8 mouse cellular contexts compared by ENCODE assay signal in genomic region chr19:10023304-10023758, GRCm38 (mm10). TPM values are rescaled to one million over a fixed set of nuclear protein-coding genes. Genes with fewer than 3 reads are reported as not detected.
DNase-seq lines count a peak whose midpoint lies in the region; ATAC-seq lines count a peak whose summit lies in the region.

No protein-coding gene starts in this region.

- peaks cover 22% of the 10 kb centered on the region for H3K4me1 ChIP-seq in hindbrain, embryonic 14.5 days (replicated peaks; ENCODE audit: control insufficient read depth, insufficient read depth, low read length)
- H3K4me1 ChIP-seq in hindbrain, embryonic 16.5 days (ENCODE audit: control insufficient read depth, insufficient read depth, low read depth, low read length) = peaks cover 26% of the 10 kb centered on the region
- H3K4me1 ChIP-seq in neural tube, embryonic 13.5 days (replicated peaks) = peaks cover 31% of the 10 kb centered on the region
- peaks cover 56% of the 10 kb centered on the region for H3K4me1 ChIP-seq in limb, embryonic 13.5 days

- no peak overlapping the region for H3K4me2 ChIP-seq in hindbrain, embryonic 14.5 days (replicated peaks)
- H3K4me2 ChIP-seq in hindbrain, embryonic 16.5 days (ENCODE audit: low read length) = no peak overlapping the region
- H3K4me2 ChIP-seq in neural tube, embryonic 13.5 days = no peak overlapping the region
- H3K4me2 ChIP-seq in limb, embryonic 13.5 days (replicated peaks) = no peak overlapping the region; the same call in 1 of the 2 replicates

- peak overlapping the region; percentile 43 for H3K27ac ChIP-seq in hindbrain, embryonic 14.5 days
- no peak overlapping the region for H3K27ac ChIP-seq in hindbrain, embryonic 16.5 days (ENCODE audit: low read depth, low read length)
- H3K27ac ChIP-seq in neural tube, embryonic 13.5 days (replicated peaks) = peak overlapping the region; percentile 61; the same call in 1 of the 2 replicates
- peak overlapping the region; percentile 61; the same call in 1 of the 2 replicates for H3K27ac ChIP-seq in limb, embryonic 13.5 days

- peaks cover 6% of the 10 kb centered on the region for H3K36me3 ChIP-seq in hindbrain, embryonic 14.5 days (replicated peaks; ENCODE audit: control insufficient read depth, insufficient read depth)
- H3K36me3 ChIP-seq in hindbrain, embryonic 16.5 days (ENCODE audit: control insufficient read depth, insufficient read depth, low read length) = no peaks in the 10 kb centered on the region
- H3K36me3 ChIP-seq in neural tube, embryonic 13.5 days = 0 out of 2 replicates have a peak, but pooled peaks cover 2% of the 10 kb centered on the region
- peaks cover 14% of the 10 kb centered on the region for H3K36me3 ChIP-seq in limb, embryonic 13.5 days

- no peak for ATAC-seq in hindbrain, embryonic 14.5 days (ENCODE audit: low FRiP score)
- ATAC-seq in hindbrain, embryonic 16.5 days = no peak
- no peak for ATAC-seq in neural tube, embryonic 13.5 days (ENCODE audit: low read depth)
- ATAC-seq in limb, embryonic 13.5 days (ENCODE audit: low FRiP score, low read depth) = no peak
- ATAC-seq in CD4-positive, CD25-positive, alpha-beta regulatory T cell, adult 4 months = no peak

- WGBS in hindbrain, embryonic 14.5 days = 64% methylated on average over 9 of the region's 9 CpGs
- 64% methylated on average over 9 of the region's 9 CpGs for WGBS in hindbrain, embryonic 16.5 days
- 69% methylated on average over 9 of the region's 9 CpGs for WGBS in neural tube, embryonic 13.5 days
- WGBS in limb, embryonic 13.5 days = 71% methylated on average over 9 of the region's 9 CpGs

- DNase-seq in hindbrain, embryonic 14.5 days (ENCODE audit: low spot score) = no peak
- DNase-seq in neural tube, embryonic 10.5 days (ENCODE audit: extremely low spot score, low spot score) = no peak
- no peak for DNase-seq in cerebellum, adult 11 months
- no peak for DNase-seq in right cerebral cortex, postnatal 25 days

- no peak overlapping the region for H3K4me3 ChIP-seq in hindbrain, embryonic 14.5 days (replicated peaks; ENCODE audit: low read length)
- no peak overlapping the region for H3K4me3 ChIP-seq in hindbrain, embryonic 16.5 days (ENCODE audit: low read length)
- no peak overlapping the region for H3K4me3 ChIP-seq in neural tube, embryonic 13.5 days
- no peak overlapping the region for H3K4me3 ChIP-seq in limb, embryonic 13.5 days

- H3K9me3 ChIP-seq in hindbrain, embryonic 14.5 days (ENCODE audit: control insufficient read depth, low read length) = no peaks in the 10 kb centered on the region
- H3K9me3 ChIP-seq in hindbrain, embryonic 16.5 days (ENCODE audit: control insufficient read depth, low read length) = no peaks in the 10 kb centered on the region
- no peaks in the 10 kb centered on the region for H3K9me3 ChIP-seq in neural tube, embryonic 13.5 days
- H3K9me3 ChIP-seq in limb, embryonic 13.5 days = no peaks in the 10 kb centered on the region

- H3K27me3 ChIP-seq in hindbrain, embryonic 14.5 days (ENCODE audit: control insufficient read depth, insufficient read depth, low read length) = no peaks in the 10 kb centered on the region
- H3K27me3 ChIP-seq in hindbrain, embryonic 16.5 days (replicated peaks; ENCODE audit: control insufficient read depth, insufficient read depth, low read length) = no peaks in the 10 kb centered on the region
- 0 out of 2 replicates have a peak, but pooled peaks cover 7% of the 10 kb centered on the region for H3K27me3 ChIP-seq in neural tube, embryonic 13.5 days
- H3K27me3 ChIP-seq in limb, embryonic 13.5 days = no peaks in the 10 kb centered on the region

- H3K9ac ChIP-seq in hindbrain, embryonic 14.5 days = no peak overlapping the region
- H3K9ac ChIP-seq in hindbrain, embryonic 16.5 days (ENCODE audit: low read depth, low read length) = no peak overlapping the region
- H3K9ac ChIP-seq in neural tube, embryonic 13.5 days = peak overlapping the region; percentile 22; the same call in 1 of the 2 replicates
- H3K9ac ChIP-seq in limb, embryonic 13.5 days = 0 out of 2 replicates have a peak overlapping the region, but pooled peaks have one; percentile 39

RNA-seq across cellular contexts. Expression of gene Fads3, which starts 18.0 kb away (rescaled TPM):
- polyA plus RNA-seq in hindbrain, embryonic 14.5 days (2014; fragmentation: Nextera tagmentation; extraction: Ambion mirVana) = 24.7 and 25.7 TPM in 2 replicates
- 39.7 and 42.1 TPM in 2 replicates for polyA plus RNA-seq in hindbrain, embryonic 16.5 days (2015; fragmentation: Nextera tagmentation; extraction: Ambion mirVana)
- polyA plus RNA-seq in neural tube, embryonic 13.5 days (2015; fragmentation: Nextera tagmentation; extraction: Ambion mirVana) = 18.8 and 19.1 TPM in 2 replicates
- polyA plus RNA-seq in limb, embryonic 13.5 days (2015; fragmentation: Nextera tagmentation; extraction: Ambion mirVana) = 10.0 and 10.8 TPM in 2 replicates
- not detected for polyA plus RNA-seq in CD4-positive, CD25-positive, alpha-beta regulatory T cell, adult 4 months (2017; shearing (Covaris generic))

RNA-seq across cellular contexts. Expression of gene Rab3il1, which starts 21.9 kb away (rescaled TPM):
- polyA plus RNA-seq in hindbrain, embryonic 14.5 days (2014; fragmentation: Nextera tagmentation; extraction: Ambion mirVana) = 19.3 and 23.8 TPM in 2 replicates
- polyA plus RNA-seq in hindbrain, embryonic 16.5 days (2015; fragmentation: Nextera tagmentation; extraction: Ambion mirVana) = 22.1 and 25.6 TPM in 2 replicates
- polyA plus RNA-seq in neural tube, embryonic 13.5 days (2015; fragmentation: Nextera tagmentation; extraction: Ambion mirVana) = 25.2 and 26.2 TPM in 2 replicates
- 40.6 and 45.2 TPM in 2 replicates for polyA plus RNA-seq in limb, embryonic 13.5 days (2015; fragmentation: Nextera tagmentation; extraction: Ambion mirVana)
- not detected for polyA plus RNA-seq in CD4-positive, CD25-positive, alpha-beta regulatory T cell, adult 4 months (2017; shearing (Covaris generic))

RNA-seq across cellular contexts. Expression of gene Best1, which starts 21.9 kb away (rescaled TPM):
- 2.3 and 2.6 TPM in 2 replicates for polyA plus RNA-seq in hindbrain, embryonic 14.5 days (2014; fragmentation: Nextera tagmentation; extraction: Ambion mirVana)
- polyA plus RNA-seq in hindbrain, embryonic 16.5 days (2015; fragmentation: Nextera tagmentation; extraction: Ambion mirVana) = 2.5 and 3.2 TPM in 2 replicates
- polyA plus RNA-seq in neural tube, embryonic 13.5 days (2015; fragmentation: Nextera tagmentation; extraction: Ambion mirVana) = 1.0 and 1.5 TPM in 2 replicates
- polyA plus RNA-seq in limb, embryonic 13.5 days (2015; fragmentation: Nextera tagmentation; extraction: Ambion mirVana) = 2.0 and 2.1 TPM in 2 replicates
- under 1 TPM; 0.29 to 0.31 TPM for polyA plus RNA-seq in CD4-positive, CD25-positive, alpha-beta regulatory T cell, adult 4 months (2017; shearing (Covaris generic))

RNA-seq across cellular contexts. Expression of gene Fth1, which starts 42.9 kb away (rescaled TPM):
- 1,735 and 1,844 TPM in 2 replicates for polyA plus RNA-seq in hindbrain, embryonic 14.5 days (2014; fragmentation: Nextera tagmentation; extraction: Ambion mirVana)
- 1,751 and 1,961 TPM in 2 replicates for polyA plus RNA-seq in hindbrain, embryonic 16.5 days (2015; fragmentation: Nextera tagmentation; extraction: Ambion mirVana)
- polyA plus RNA-seq in neural tube, embryonic 13.5 days (2015; fragmentation: Nextera tagmentation; extraction: Ambion mirVana) = 1,616 and 1,651 TPM in 2 replicates
- polyA plus RNA-seq in limb, embryonic 13.5 days (2015; fragmentation: Nextera tagmentation; extraction: Ambion mirVana) = 1,470 and 1,484 TPM in 2 replicates
- polyA plus RNA-seq in CD4-positive, CD25-positive, alpha-beta regulatory T cell, adult 4 months (2017; shearing (Covaris generic)) = 1,000 to 10,000 TPM; 2,170 to 2,387 TPM

Comparison
In these comparisons a context has a peak if more than half of its experiments do, and no peak if none do; other contexts are left out.
1. H3K9ac ChIP-seq: peak in neural tube, embryonic 13.5 days (single experiment) and limb, embryonic 13.5 days (single experiment); none in hindbrain, embryonic 14.5 days (single experiment) and hindbrain, embryonic 16.5 days (single experiment).
2. RNA of gene Fads3, which starts 18.0 kb away (polyA plus RNA-seq): 39.7 to 42.1 TPM in hindbrain, embryonic 16.5 days, 24.7 to 25.7 TPM in hindbrain, embryonic 14.5 days, 18.8 to 19.1 TPM in neural tube, embryonic 13.5 days and 10.0 to 10.8 TPM in limb, embryonic 13.5 days; not detected in CD4-positive, CD25-positive, alpha-beta regulatory T cell, adult 4 months; every median in the first group is over 10 times any median in the second.
3. RNA of gene Rab3il1, which starts 21.9 kb away (polyA plus RNA-seq): 40.6 to 45.2 TPM in limb, embryonic 13.5 days, 25.2 to 26.2 TPM in neural tube, embryonic 13.5 days, 19.3 to 23.8 TPM in hindbrain, embryonic 14.5 days and 22.1 to 25.6 TPM in hindbrain, embryonic 16.5 days; not detected in CD4-positive, CD25-positive, alpha-beta regulatory T cell, adult 4 months; every median in the first group is over 10 times any median in the second.